Mouse (Mus musculus) embryonic facial prominence, embryonic 10.5 days (tissue): ENCODE results near the gene Catsper1. TPM values are rescaled to one million over a fixed set of nuclear protein-coding genes. Genes with fewer than 3 reads are reported as not detected.

Experiments
- DNase-seq: peaks from one replicate; pipeline ENCODE4 v3.0.0-alpha.2; 2017; ENCODE audit warnings: low spot score
- H3K27ac ChIP-seq: fragments of 300-500 bp; sonication (generic); replicated peaks from 2 replicates; pipeline ENCODE4 v1.5.1; 2016; ENCODE audit warnings: mild to moderate bottlenecking
- H3K27me3 ChIP-seq: fragments of 300-500 bp; sonication (generic); replicated peaks from 2 replicates; pipeline ENCODE4 v1.6.1; 2016; ENCODE audit warnings: low read depth, mild to moderate bottlenecking; ENCODE audit not compliant: poor library complexity, severe bottlenecking
- H3K36me3 ChIP-seq: fragments of 300-500 bp; sonication (generic); replicated peaks from 2 replicates; pipeline ENCODE4 v1.6.1; 2016; ENCODE audit warnings: mild to moderate bottlenecking, moderate library complexity
- H3K4me1 ChIP-seq: fragments of 300-500 bp; sonication (generic); 2 replicates; pipeline ENCODE4 v1.6.1; 2016
- H3K4me3 ChIP-seq: fragments of 300-500 bp; sonication (generic); 2 replicates; pipeline ENCODE4 v1.5.1; 2016; ENCODE audit warnings: mild to moderate bottlenecking, moderate library complexity
- H3K9me3 ChIP-seq: fragments of 300-500 bp; sonication (generic); 2 replicates; pipeline ENCODE4 v1.6.1; 2016; ENCODE audit warnings: mild to moderate bottlenecking
- WGBS: fragments of 180-500 bp; shearing (Covaris S2); methylation state at CpG from one replicate; pipeline ENCODE4 v1.1.7; 2016; 5-methylcytosine and 5-hydroxymethylcytosine counted together
- polyA plus RNA-seq: library from polyadenylated mRNA; unstranded; fragments of >200 nt; fragmentation: Nextera tagmentation; extraction: Ambion mirVana; gene quantifications from 2 replicates; pipeline ENCODE4 v1.2.1, GENCODE M21; 2016

The Catsper1 gene
- polyA plus RNA-seq, 1 experiment from 2014 or later, result not detected

DNA sequence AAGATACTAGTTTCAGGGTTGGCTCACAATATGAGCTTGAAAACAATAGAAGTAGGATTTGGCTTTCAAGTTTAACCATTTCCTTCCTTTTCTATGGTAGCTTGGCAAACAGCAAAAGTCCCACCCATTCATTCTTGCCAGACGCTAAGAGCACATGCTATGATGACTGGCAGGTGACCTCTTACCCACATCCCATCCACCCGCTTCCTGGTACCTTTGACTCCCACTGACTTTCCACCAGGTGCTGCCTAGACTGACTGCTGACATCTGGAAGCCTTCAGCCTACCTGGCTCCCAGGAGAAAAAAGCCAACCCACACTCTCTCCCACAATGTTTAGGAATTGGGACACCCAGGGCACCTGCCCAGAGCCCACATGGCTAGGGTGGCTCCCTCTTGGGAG is 28.6 kb downstream of the Catsper1 start:
- peaks cover 20% of the 10 kb centered on the region for H3K4me1 ChIP-seq
- 91% methylated on average over 2 of the region's 2 CpGs for WGBS
- H3K9me3 ChIP-seq, result no peaks in the 10 kb centered on the region
- H3K27me3 ChIP-seq, result no peaks in the 10 kb centered on the region
- DNase-seq, result no peak
- no peak overlapping the region for H3K27ac ChIP-seq
- peaks cover 47% of the 10 kb centered on the region for H3K36me3 ChIP-seq
- 0 out of 2 replicates have a peak overlapping the region, but pooled peaks have one; percentile 11 for H3K4me3 ChIP-seq

DNA sequence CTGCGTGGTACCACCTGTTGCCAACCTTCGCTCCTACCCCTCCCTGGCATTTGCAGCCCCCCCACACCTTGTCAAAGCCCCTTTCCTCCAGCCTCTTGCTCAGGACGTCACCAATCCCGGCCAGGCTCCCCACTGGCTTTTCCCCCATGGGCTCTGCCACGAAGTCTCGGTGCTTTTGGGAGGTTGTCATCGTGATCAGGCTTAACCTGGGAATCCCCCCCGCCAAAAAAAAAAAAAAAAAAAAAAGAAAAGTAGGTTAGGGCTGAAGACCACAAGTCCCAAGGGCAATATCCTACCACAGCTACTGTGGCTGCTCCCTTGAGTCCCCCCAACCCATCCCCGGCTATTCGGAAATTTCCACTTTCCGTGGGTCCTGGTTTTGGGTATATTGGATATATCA is 30.2 kb downstream of the Catsper1 start:
- H3K36me3 ChIP-seq, result peaks cover 57% of the 10 kb centered on the region
- WGBS, result 18% methylated on average over 11 of the region's 11 CpGs

DNA sequence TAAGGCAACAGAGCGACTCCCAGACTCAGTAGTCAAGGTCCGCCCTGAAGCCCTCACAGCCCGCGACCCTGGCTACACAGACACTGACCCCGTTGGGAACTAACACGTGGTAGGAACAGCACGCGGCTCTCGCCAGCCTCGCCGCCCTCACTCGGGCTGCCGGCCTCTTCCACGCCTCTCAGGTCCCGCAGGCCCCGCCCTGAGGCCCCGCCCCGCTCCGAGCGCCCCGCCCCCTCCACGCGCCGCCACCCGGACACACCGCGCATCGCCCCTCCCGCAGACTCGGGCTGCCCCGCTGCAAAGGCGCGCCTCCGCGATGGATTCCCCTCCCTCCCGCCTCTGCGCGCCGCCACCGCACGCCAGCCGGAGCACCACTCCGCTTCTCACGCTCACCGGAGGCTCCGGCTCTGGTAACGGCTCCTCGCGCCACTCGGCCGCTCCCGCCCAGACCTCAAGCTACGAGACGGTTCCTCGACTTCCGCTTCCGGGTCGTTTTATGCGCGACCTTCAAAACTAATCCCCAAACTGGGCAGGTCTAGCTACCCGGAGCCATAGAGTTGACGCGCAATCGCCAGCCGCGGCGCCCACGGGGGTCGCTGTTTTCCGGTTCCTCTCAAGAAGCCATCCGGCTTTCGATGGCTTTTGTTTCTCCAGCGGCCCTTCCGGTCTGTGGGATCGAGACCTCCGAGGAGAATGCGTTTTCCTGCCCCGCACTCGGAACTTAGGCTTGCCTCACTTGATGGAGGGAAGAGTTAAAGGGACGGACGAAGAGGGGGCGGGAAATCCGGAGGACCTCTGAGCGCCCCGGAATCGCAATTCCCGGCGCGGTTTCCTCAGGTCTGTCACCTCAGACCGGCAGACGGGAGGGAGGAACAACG is 30.9 kb downstream of the Catsper1 start, which contains the start of gene Eif1ad:
Gene Eif1ad (plus strand): TSS at position 567 of the 878 bp plus-strand sequence.
- Histone ChIP-seq H3K27ac (peak within 1 kb of the TSS; percentile 99), H3K4me1 (peaks cover 20% of the 10 kb centered on the region), H3K36me3 (peaks cover 63% of the 10 kb centered on the region), H3K9me3 (no peaks in the 10 kb centered on the region), H3K27me3 (no peaks in the 10 kb centered on the region), H3K4me3 (peak within 1 kb of the TSS; percentile 97)
- DNase-seq, result peak; percentile 97
- WGBS, result under 1% methylated on average over 92 of the region's 92 CpGs

More for the DNA sequence above, 30.2 kb downstream of the Catsper1 start:
- Histone ChIP-seq H3K4me1 (peaks cover 20% of the 10 kb centered on the region), H3K27me3 (no peaks in the 10 kb centered on the region), H3K9me3 (no peaks in the 10 kb centered on the region), H3K27ac (peak overlapping the region; percentile 99), H3K4me3 (peak overlapping the region; percentile 97)
- DNase-seq, result no peak

DNA sequence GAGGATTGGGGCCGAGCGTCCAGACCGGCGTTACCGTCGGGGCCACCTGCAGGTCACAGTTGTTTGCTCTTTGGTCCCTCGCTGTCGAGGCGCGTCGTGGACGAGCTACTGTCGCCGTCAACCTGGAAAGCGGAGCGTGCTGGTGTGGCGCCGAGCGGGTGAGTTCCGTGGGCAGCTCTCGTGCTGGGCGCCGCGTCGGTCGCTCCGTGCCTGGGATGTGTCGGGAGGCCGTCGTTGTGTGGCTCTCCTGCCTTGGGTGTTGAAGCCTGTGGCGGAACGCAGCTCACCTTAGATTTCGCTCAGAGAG is 31.5 kb downstream of the Catsper1 start, which contains the start of gene Banf1:
Gene Banf1 (minus strand): TSS at position 116 of the 307 bp plus-strand sequence.
- peaks cover 69% of the 10 kb centered on the region for H3K36me3 ChIP-seq
- H3K4me3 ChIP-seq, result peak within 1 kb of the TSS; percentile 97
- H3K9me3 ChIP-seq, result no peaks in the 10 kb centered on the region
- H3K27me3 ChIP-seq, result no peaks in the 10 kb centered on the region
- DNase-seq, result no peak
- WGBS, result under 1% methylated on average over 33 of the region's 33 CpGs
- H3K27ac ChIP-seq, result peak within 1 kb of the TSS; percentile 99
- peaks cover 20% of the 10 kb centered on the region for H3K4me1 ChIP-seq

DNA sequence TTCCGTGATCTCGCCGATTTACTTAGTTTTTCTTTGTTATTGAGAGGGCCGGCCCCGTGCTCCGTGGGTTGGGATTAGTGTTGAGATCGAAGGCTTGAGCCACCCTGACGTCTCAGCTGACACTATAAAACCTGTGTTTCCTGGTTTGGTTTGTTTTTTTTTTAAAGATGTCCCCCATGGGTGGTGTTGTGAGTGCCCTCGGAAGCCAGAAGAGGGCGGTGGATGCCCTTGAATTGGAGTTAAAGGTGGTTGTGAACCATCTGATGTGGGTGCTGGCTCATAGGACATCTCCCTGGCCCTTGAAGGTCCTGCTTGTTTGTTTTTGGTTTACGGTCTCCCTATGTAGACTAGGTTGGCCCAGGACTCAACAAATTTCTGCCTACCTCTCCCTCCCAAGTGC is 31.9 kb downstream of the Catsper1 start:
- 11% methylated on average over 11 of the region's 11 CpGs for WGBS
- peak; percentile 19 for DNase-seq
- Histone ChIP-seq H3K27ac (peak overlapping the region; percentile 99), H3K9me3 (no peaks in the 10 kb centered on the region), H3K4me3 (peak overlapping the region; percentile 97), H3K36me3 (peaks cover 74% of the 10 kb centered on the region), H3K27me3 (no peaks in the 10 kb centered on the region), H3K4me1 (peaks cover 20% of the 10 kb centered on the region)

DNA sequence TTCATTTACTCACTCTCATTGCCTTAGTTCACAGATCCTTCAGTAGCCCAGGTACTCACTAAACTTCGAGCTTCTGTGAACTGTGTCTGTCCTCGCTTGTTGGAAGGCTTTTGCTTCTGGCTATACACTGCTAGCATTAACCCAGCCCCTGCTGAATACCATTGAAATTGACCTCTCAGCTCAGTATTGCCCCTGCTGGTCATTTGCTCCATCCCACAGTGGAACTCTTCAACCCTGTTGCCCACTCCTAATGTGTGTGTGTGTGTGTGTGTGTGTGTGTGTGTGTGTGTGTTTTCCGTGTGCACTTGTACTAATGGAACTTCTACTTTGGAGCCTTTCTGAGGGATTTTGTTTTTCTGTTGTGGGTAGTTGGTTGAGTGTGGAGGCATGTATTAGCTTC is 35.4 kb downstream of the Catsper1 start:
- H3K4me3 ChIP-seq, result no peak overlapping the region
- no peaks in the 10 kb centered on the region for H3K9me3 ChIP-seq
- 91% methylated on average over 3 of the region's 3 CpGs for WGBS
- no peak overlapping the region for H3K27ac ChIP-seq
- H3K36me3 ChIP-seq, result peaks cover 79% of the 10 kb centered on the region
- no peak for DNase-seq
- H3K4me1 ChIP-seq, result peaks cover 14% of the 10 kb centered on the region
- no peaks in the 10 kb centered on the region for H3K27me3 ChIP-seq

DNA sequence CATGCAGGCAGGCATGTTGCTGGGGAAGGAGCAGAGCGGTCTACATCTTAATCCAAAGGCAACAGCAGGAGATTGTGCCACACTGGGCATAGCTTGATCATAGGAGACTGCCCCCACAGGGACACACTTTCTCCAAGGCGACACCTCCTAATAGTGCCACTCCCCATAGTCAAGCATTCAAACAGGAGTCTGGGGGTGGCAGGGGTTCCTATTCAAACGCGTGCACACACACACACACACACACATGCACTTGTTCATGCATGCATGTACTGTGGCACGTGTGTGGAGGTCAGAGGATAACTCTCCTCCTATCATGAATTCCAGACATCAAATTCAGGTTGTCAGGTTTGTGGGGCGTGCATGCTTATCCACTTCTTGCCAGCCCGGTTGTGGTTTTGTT is 37.2 kb downstream of the Catsper1 start:
- Histone ChIP-seq H3K9me3 (no peaks in the 10 kb centered on the region), H3K27me3 (no peaks in the 10 kb centered on the region), H3K4me1 (peaks cover 10% of the 10 kb centered on the region), H3K27ac (no peak overlapping the region), H3K4me3 (no peak overlapping the region), H3K36me3 (peaks cover 96% of the 10 kb centered on the region)
- no peak for DNase-seq
- WGBS, result 90% methylated on average over 7 of the region's 7 CpGs

DNA sequence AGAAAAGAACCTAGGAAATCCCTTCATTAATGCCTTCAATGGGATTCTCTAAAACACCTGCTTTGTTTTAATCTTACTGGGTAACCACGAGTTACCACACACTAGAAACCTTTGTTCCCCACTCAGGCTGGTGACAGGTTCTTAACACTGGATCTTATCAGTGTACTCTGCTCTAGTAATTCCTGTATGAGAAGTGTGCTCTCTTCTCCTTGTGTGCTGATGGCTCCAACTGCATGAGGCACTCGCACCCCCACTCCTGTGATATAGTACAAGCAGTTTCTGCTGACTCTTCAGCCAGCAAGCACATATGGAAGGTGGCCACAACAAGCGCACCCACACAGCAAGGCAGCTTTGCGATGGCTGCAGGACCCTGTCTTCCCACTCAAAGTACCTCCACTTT is 38.6 kb downstream of the Catsper1 start:
- Histone ChIP-seq H3K4me1 (no peaks in the 10 kb centered on the region), H3K9me3 (no peaks in the 10 kb centered on the region), H3K27ac (no peak overlapping the region), H3K27me3 (no peaks in the 10 kb centered on the region), H3K4me3 (no peak overlapping the region), H3K36me3 (peaks cover 96% of the 10 kb centered on the region)
- DNase-seq, result no peak
- WGBS, result 88% methylated on average over 4 of the region's 4 CpGs

DNA sequence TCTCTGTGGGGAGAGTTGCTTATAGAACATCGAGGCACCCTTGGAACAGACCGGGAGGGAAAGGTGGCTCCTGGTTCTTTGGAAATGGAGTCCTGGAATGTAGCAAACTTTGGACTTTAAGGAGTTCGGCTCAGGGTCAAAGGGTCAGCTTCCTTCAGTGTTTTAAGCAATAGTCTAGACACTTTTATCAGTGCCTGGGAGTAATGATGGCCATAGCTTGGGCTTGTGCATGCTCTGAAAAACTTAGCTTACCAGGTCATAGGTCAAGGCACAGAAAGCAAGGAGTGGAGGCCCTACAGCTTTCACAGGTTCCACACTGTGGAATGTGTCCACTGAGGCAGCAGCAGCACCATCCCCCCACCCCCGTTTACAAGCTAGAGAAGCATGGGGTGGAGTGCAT is 39.2 kb downstream of the Catsper1 start:
- no peak for DNase-seq
- H3K9me3 ChIP-seq, result no peaks in the 10 kb centered on the region
- no peaks in the 10 kb centered on the region for H3K27me3 ChIP-seq
- no peak overlapping the region for H3K27ac ChIP-seq
- H3K36me3 ChIP-seq, result peaks cover 96% of the 10 kb centered on the region
- H3K4me1 ChIP-seq, result no peaks in the 10 kb centered on the region
- 78% methylated on average over 4 of the region's 4 CpGs for WGBS
- 0 out of 2 replicates have a peak overlapping the region, but pooled peaks have one; percentile 8 for H3K4me3 ChIP-seq

DNA sequence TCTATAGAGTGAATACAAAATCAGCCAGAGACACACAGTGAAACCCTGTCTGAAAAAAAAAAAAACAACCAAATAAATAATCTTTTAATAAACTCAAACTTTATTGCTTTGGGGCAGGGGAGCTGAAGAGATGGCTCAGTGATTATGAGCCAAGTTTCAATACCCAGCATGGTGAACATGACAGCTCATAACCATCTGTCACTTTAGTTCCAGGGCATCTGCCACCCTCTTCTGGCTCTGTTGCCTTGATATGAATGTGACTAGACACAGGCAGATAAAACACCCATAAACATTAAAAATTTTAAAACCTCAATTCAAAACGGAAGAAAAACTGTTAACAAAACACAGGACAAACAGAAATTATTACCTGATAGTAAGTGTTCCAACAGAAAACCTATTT is 41.9 kb downstream of the Catsper1 start:
- 93% methylated on average over 1 of the region's 1 CpGs for WGBS
- Histone ChIP-seq H3K4me3 (no peak overlapping the region), H3K27me3 (no peaks in the 10 kb centered on the region), H3K27ac (no peak overlapping the region), H3K9me3 (no peaks in the 10 kb centered on the region), H3K4me1 (no peaks in the 10 kb centered on the region), H3K36me3 (peaks cover 96% of the 10 kb centered on the region)
- no peak for DNase-seq

DNA sequence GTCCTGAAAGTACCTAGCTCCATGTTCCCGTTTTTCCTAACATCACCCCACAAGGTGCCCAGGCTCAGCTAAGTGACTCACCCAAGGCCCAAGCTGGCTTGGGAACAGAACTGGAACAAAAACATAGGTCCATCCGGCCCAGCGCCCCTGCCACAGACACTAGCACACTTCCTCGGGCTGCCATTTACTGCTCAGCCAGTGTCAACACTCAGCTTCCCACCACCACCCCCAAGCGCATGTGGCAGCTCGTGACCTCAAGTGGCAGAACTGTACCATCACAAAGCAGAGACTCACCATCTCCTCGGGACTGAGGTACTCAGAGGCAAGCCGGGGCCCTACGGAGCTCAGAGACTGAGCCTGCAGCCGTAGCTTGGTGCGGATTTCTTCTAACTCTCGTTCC is 47.8 kb downstream of the Catsper1 start:
- no peaks in the 10 kb centered on the region for H3K9me3 ChIP-seq
- H3K4me3 ChIP-seq, result no peak overlapping the region
- H3K4me1 ChIP-seq, result peaks cover 16% of the 10 kb centered on the region
- 92% methylated on average over 12 of the region's 12 CpGs for WGBS
- peaks cover 85% of the 10 kb centered on the region for H3K36me3 ChIP-seq
- DNase-seq, result no peak
- no peak overlapping the region for H3K27ac ChIP-seq
- H3K27me3 ChIP-seq, result no peaks in the 10 kb centered on the region

DNA sequence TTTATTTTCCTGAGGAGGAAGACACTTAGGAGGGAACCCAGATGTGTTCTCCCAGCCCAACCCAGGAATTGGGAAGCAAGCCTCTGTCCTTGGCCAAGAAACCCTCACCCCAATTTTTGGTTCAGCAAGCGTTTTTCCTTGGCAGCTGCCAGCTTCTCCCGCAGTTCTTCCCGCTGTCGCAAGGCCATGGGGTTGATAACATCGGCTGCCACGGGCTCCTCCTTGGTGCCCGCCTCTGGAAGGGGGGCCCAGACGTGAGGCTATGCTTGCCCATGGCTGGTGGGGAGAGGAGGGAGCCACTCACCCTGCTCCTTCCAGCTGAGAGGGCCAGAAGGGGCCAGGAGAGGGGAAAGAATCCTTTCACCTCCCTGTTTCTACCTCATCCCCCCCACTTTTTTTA is 49.2 kb downstream of the Catsper1 start:
- 94% methylated on average over 8 of the region's 8 CpGs for WGBS
- Histone ChIP-seq H3K4me3 (no peak overlapping the region), H3K36me3 (peaks cover 72% of the 10 kb centered on the region), H3K9me3 (no peaks in the 10 kb centered on the region), H3K4me1 (peaks cover 23% of the 10 kb centered on the region), H3K27ac (no peak overlapping the region), H3K27me3 (no peaks in the 10 kb centered on the region)
- no peak for DNase-seq

DNA sequence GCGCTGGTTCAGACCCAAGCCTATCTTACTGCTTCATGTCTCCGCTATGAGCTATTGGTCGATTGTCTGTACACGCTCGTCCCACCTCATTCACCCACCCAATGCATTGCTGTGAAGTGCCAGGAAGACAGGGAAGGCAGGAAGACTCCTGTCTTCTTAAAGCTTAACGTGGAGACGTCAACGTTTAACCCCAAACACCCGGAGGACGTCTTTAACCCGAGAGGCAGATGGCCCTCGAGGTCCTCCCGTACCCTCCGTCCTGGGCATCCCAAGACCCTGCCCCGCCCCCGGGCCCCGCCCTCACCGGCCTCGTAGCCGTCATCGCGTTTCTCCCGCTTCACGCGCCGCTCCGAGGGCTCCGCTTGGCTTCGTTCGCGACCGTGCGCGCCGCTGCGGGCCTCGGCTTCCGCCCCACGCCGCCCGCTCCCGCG is 52.5 kb downstream of the Catsper1 start:
- H3K4me3 ChIP-seq, result peak overlapping the region; percentile 100
- peak; percentile 66 for DNase-seq
- peaks cover 38% of the 10 kb centered on the region for H3K36me3 ChIP-seq
- no peaks in the 10 kb centered on the region for H3K27me3 ChIP-seq
- H3K4me1 ChIP-seq, result peaks cover 35% of the 10 kb centered on the region
- WGBS, result under 1% methylated on average over 43 of the region's 43 CpGs
- peak overlapping the region; percentile 93 for H3K27ac ChIP-seq
- no peaks in the 10 kb centered on the region for H3K9me3 ChIP-seq
